Mouse (Mus musculus): ENCODE results near the gene Zc3h14.

Zc3h14 gene

GRCm38 (mm10) chr12:98741011-98741501, 5.7 kb upstream of the Zc3h14 start:
- DNase-seq: peak in 1 of 2 experiments; percentile 4

- DNase-seq: no peak
Observed at GRCm38 (mm10) chr12:98745626-98746025, 1.1 kb upstream of the Zc3h14 start.

- DNase-seq: peak; percentile 72 to 85
Observed at GRCm38 (mm10) chr12:98746131-98746530, 633 bp upstream of the Zc3h14 start.

- DNase-seq: no peak
Observed at GRCm38 (mm10) chr12:98747380-98747753, 603 bp downstream of the Zc3h14 start.

GRCm38 (mm10) chr12:98757636-98758035, 10.9 kb downstream of the Zc3h14 start:
- DNase-seq: no peak

GRCm38 (mm10) chr12:98759700-98760099, 12.9 kb downstream of the Zc3h14 start:
- no peak for DNase-seq

- no peak for DNase-seq
Observed at GRCm38 (mm10) chr12:98766241-98766640, 19.5 kb downstream of the Zc3h14 start.

- no peak for DNase-seq
Observed at GRCm38 (mm10) chr12:98777509-98777908, 30.7 kb downstream of the Zc3h14 start.

GRCm38 (mm10) chr12:98779148-98779547, 32.4 kb downstream of the Zc3h14 start:
- peak in 1 of 2 experiments; percentile 41 for DNase-seq

GRCm38 (mm10) chr12:98784251-98784650, 37.5 kb downstream of the Zc3h14 start:
- no peak for DNase-seq

- DNase-seq: no peak
Observed at GRCm38 (mm10) chr12:98795731-98796318, 49.1 kb downstream of the Zc3h14 start.

- DNase-seq: no peak
Observed at GRCm38 (mm10) chr12:98800334-98800733, 53.6 kb downstream of the Zc3h14 start.

- DNase-seq: no peak
Observed at GRCm38 (mm10) chr12:98802245-98802644, 55.5 kb downstream of the Zc3h14 start.

- DNase-seq: no peak
Observed at GRCm38 (mm10) chr12:98804078-98804748, 57.4 kb downstream of the Zc3h14 start.

- no peak for DNase-seq
Observed at GRCm38 (mm10) chr12:98820781-98821180, 74.0 kb downstream of the Zc3h14 start.

- DNase-seq: no peak
Observed at GRCm38 (mm10) chr12:98831122-98831521, 84.4 kb downstream of the Zc3h14 start.

GRCm38 (mm10) chr12:98832929-98833598, 86.3 kb downstream of the Zc3h14 start:
- no peak for DNase-seq

- DNase-seq: no peak
Observed at GRCm38 (mm10) chr12:98833901-98834300, 87.1 kb downstream of the Zc3h14 start.

GRCm38 (mm10) chr12:98834879-98835278, 88.1 kb downstream of the Zc3h14 start:
- no peak for DNase-seq

GRCm38 (mm10) chr12:98835466-98835865, 88.7 kb downstream of the Zc3h14 start:
- no peak for DNase-seq

Measured in kidney, postnatal 25 days (tissue).